10 mouse cellular contexts compared by ENCODE assay signal in the genomic region with DNA sequence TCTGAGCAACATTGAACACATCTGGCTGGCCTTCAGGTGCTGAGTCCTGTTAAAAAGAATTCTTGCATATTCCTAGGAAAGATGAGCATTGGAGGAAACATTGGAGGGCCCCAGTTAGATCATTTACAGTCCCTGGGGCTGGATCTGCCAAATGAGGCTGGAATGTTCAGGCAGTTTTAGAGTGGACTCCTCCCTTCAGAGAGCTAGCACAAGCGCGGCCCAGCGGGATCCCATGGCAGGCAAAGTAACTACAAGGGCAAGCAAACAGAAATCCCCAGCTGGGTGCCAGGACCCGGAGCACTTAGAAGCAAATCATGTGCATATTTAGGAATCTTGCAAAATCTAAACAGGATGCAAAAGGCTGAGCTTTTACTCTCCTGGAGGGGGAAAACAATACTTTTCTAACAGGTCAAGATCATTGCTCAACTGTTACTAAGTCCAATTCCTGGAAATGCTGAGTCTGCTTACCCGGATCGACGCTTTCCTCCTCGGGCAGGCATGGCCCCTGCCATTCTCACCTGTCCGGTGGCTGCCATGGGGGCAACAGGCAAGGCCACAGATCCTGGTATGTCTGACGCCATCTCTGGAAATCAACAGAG. TPM values are rescaled to one million over a fixed set of nuclear protein-coding genes. Genes with fewer than 3 reads are reported as not detected.
DNase-seq lines count a peak whose midpoint lies in the region; ATAC-seq lines count a peak whose summit lies in the region.
"Had no signal": no experiment of that assay in that cellular context is flagged by ENCODE, and none has a peak within 500 bp of the region (broad histone marks: within the 10 kb centered on the region; RNA-seq: fewer than 3 reads in every experiment).

No protein-coding gene starts in this region.

- WGBS in hindbrain, embryonic 10.5 days = 65% methylated on average over 10 of the region's 10 CpGs
- WGBS in hindbrain, embryonic 16.5 days = 69% methylated on average over 10 of the region's 10 CpGs
- WGBS in neural tube, embryonic 13.5 days = 79% methylated on average over 10 of the region's 10 CpGs
- WGBS in neural tube, embryonic 15.5 days = 78% methylated on average over 10 of the region's 10 CpGs

- H3K27me3 ChIP-seq in hindbrain, embryonic 10.5 days (ENCODE audit: insufficient read depth, poor library complexity, severe bottlenecking) = no peaks in the 10 kb centered on the region
- no peaks in the 10 kb centered on the region for H3K27me3 ChIP-seq in hindbrain, embryonic 16.5 days (replicated peaks; ENCODE audit: control insufficient read depth, insufficient read depth, low read length)
- H3K27me3 ChIP-seq in neural tube, embryonic 13.5 days = no peaks in the 10 kb centered on the region
- no peaks in the 10 kb centered on the region for H3K27me3 ChIP-seq in neural tube, embryonic 15.5 days (replicated peaks)

- ATAC-seq in hindbrain, embryonic 16.5 days = no peak
- ATAC-seq in neural tube, embryonic 13.5 days (ENCODE audit: low read depth) = no peak
- ATAC-seq in neural tube, embryonic 15.5 days (ENCODE audit: low FRiP score) = no peak
- ATAC-seq: intestine, postnatal 0 days had no signal

- H3K36me3 ChIP-seq in hindbrain, embryonic 10.5 days = peaks cover 37% of the 10 kb centered on the region
- H3K36me3 ChIP-seq in hindbrain, embryonic 16.5 days (ENCODE audit: control insufficient read depth, insufficient read depth, low read length) = peaks cover 5% of the 10 kb centered on the region; the same call in 1 of the 2 replicates
- peaks cover 35% of the 10 kb centered on the region for H3K36me3 ChIP-seq in neural tube, embryonic 13.5 days
- H3K36me3 ChIP-seq in neural tube, embryonic 15.5 days = peaks cover 24% of the 10 kb centered on the region

- no peak overlapping the region for H3K27ac ChIP-seq in hindbrain, embryonic 10.5 days
- H3K27ac ChIP-seq in hindbrain, embryonic 16.5 days (ENCODE audit: low read depth, low read length) = no peak overlapping the region
- 0 out of 2 replicates have a peak overlapping the region, but pooled peaks have one; percentile 2 for H3K27ac ChIP-seq in neural tube, embryonic 13.5 days (replicated peaks)
- H3K27ac ChIP-seq in neural tube, embryonic 15.5 days (replicated peaks) = no peak overlapping the region

- H3K4me1 ChIP-seq in hindbrain, embryonic 10.5 days (replicated peaks) = peaks cover 11% of the 10 kb centered on the region
- peaks cover 2% of the 10 kb centered on the region; the same call in 1 of the 2 replicates for H3K4me1 ChIP-seq in hindbrain, embryonic 16.5 days (ENCODE audit: control insufficient read depth, insufficient read depth, low read depth, low read length)
- H3K4me1 ChIP-seq in neural tube, embryonic 13.5 days (replicated peaks) = peaks cover 26% of the 10 kb centered on the region
- peaks cover 21% of the 10 kb centered on the region; the same call in 1 of the 2 replicates for H3K4me1 ChIP-seq in neural tube, embryonic 15.5 days

- no peak overlapping the region for H3K4me3 ChIP-seq in hindbrain, embryonic 10.5 days
- no peak overlapping the region for H3K4me3 ChIP-seq in hindbrain, embryonic 16.5 days (ENCODE audit: low read length)
- no peak overlapping the region for H3K4me3 ChIP-seq in neural tube, embryonic 13.5 days
- no peak overlapping the region for H3K4me3 ChIP-seq in neural tube, embryonic 15.5 days (replicated peaks)

- no peak overlapping the region for H3K4me2 ChIP-seq in hindbrain, embryonic 16.5 days (ENCODE audit: low read length)
- no peak overlapping the region for H3K4me2 ChIP-seq in neural tube, embryonic 13.5 days
- no peak overlapping the region for H3K4me2 ChIP-seq in neural tube, embryonic 15.5 days

- DNase-seq in hindbrain, embryonic 10.5 days (ENCODE audit: low spot score) = peak; percentile 23
- peak; percentile 66 for DNase-seq in kidney, postnatal 10 days
- peak; percentile 30 for DNase-seq in mesoderm, embryonic 11.5 days (ENCODE audit: low read depth, low spot score)
- no peak for DNase-seq in heart, postnatal 4 days
- DNase-seq in cerebellum, adult 11 months = no peak
- DNase-seq: thymus, postnatal 25 days had no signal

- H3K9me3 ChIP-seq in hindbrain, embryonic 10.5 days = no peaks in the 10 kb centered on the region
- H3K9me3 ChIP-seq in hindbrain, embryonic 16.5 days (ENCODE audit: control insufficient read depth, low read length) = no peaks in the 10 kb centered on the region
- no peaks in the 10 kb centered on the region for H3K9me3 ChIP-seq in neural tube, embryonic 13.5 days
- H3K9me3 ChIP-seq in neural tube, embryonic 15.5 days (replicated peaks) = no peaks in the 10 kb centered on the region

- no peak overlapping the region for H3K9ac ChIP-seq in hindbrain, embryonic 16.5 days (ENCODE audit: low read depth, low read length)
- H3K9ac ChIP-seq in neural tube, embryonic 13.5 days = no peak overlapping the region
- H3K9ac ChIP-seq in neural tube, embryonic 15.5 days (replicated peaks) = no peak overlapping the region

RNA-seq across cellular contexts. Expression of a gene that starts 48.8 kb away (rescaled TPM):
- polyA plus RNA-seq in hindbrain, embryonic 10.5 days (2016; fragmentation: Nextera tagmentation; extraction: Ambion mirVana) = 22.6 and 30.1 TPM in 2 replicates
- polyA plus RNA-seq in hindbrain, embryonic 16.5 days (2015; fragmentation: Nextera tagmentation; extraction: Ambion mirVana) = 53.8 and 72.4 TPM in 2 replicates
- polyA plus RNA-seq in neural tube, embryonic 13.5 days (2015; fragmentation: Nextera tagmentation; extraction: Ambion mirVana) = 47.8 and 48.8 TPM in 2 replicates
- polyA plus RNA-seq in neural tube, embryonic 15.5 days (2015; fragmentation: Nextera tagmentation; extraction: Ambion mirVana) = 49.2 and 55.0 TPM in 2 replicates
- total RNA-seq in heart, postnatal 4 days (2021) = 1 to 10 TPM; 1.5 to 1.7 TPM

Comparison
In these comparisons a context has a peak if more than half of its experiments do, and no peak if none do; other contexts are left out.
1. DNase-seq: peak in hindbrain, embryonic 10.5 days (single experiment), kidney, postnatal 10 days (single experiment) and mesoderm, embryonic 11.5 days (single experiment); none in heart, postnatal 4 days (single experiment) and cerebellum, adult 11 months (single experiment).